Mouse (Mus musculus) heart, postnatal 36 days (tissue): ENCODE measurements around the gene St8sia1. TPM values are rescaled to one million over a fixed set of nuclear protein-coding genes. Genes with fewer than 3 reads are reported as not detected.

ENCODE experiments used
- DNase-seq, 2 experiments: peaks; one replicate each; pipeline ENCODE4 v3.0.0; 2021 to 2022
- intact Hi-C: fragments of 180-260 bp; cut with DNase I; formaldehyde crosslinking; loops from one replicate; pipeline ENCODE4 v1.15.1; 2025
- total RNA-seq, 2 experiments: library from RNA; stranded (reverse); gene quantifications; 2 replicates each; pipeline ENCODE4 v1.2.3; 2021

Gene St8sia1
- total RNA-seq, 2 experiments from 2014 or later: 0.11 to 0.39 TPM

GRCm38 (mm10) chr6:142798837-142799236, 165.4 kb downstream of the St8sia1 start:
- intact Hi-C loops: no loop called here
- DNase-seq: no peak

- DNase-seq: no peak
- intact Hi-C loops: no loop called here
Measured at GRCm38 (mm10) chr6:142797996-142798395, 166.3 kb downstream of the St8sia1 start.

- intact Hi-C loops: no loop called here
- no peak for DNase-seq
Measured at GRCm38 (mm10) chr6:142795655-142796441, 168.4 kb downstream of the St8sia1 start.

GRCm38 (mm10) chr6:142795087-142795486, 169.2 kb downstream of the St8sia1 start:
- intact Hi-C loops: no loop called here
- no peak for DNase-seq

- intact Hi-C loops: no loop called here
- DNase-seq: no peak
Measured at GRCm38 (mm10) chr6:142793468-142793867, 170.8 kb downstream of the St8sia1 start.

GRCm38 (mm10) chr6:142792241-142792968, 171.8 kb downstream of the St8sia1 start:
- DNase-seq: no peak
- intact Hi-C loops: no loop called here

GRCm38 (mm10) chr6:142789736-142790135, 174.5 kb downstream of the St8sia1 start:
- intact Hi-C loops: no loop called here
- DNase-seq: no peak

GRCm38 (mm10) chr6:142788042-142788987, 175.9 kb downstream of the St8sia1 start:
- no peak for DNase-seq
- intact Hi-C loops: no loop called here

GRCm38 (mm10) chr6:142786106-142786505, 178.1 kb downstream of the St8sia1 start:
- intact Hi-C loops: no loop called here
- DNase-seq: no peak

- DNase-seq: peak; percentile 48 to 57
- intact Hi-C loops: no loop called here
Measured at GRCm38 (mm10) chr6:142785343-142785742, 178.9 kb downstream of the St8sia1 start.

- no peak for DNase-seq
- intact Hi-C loops: loop anchor here (2.0 kb wide), 1 partner anchor 184 kb away; the partner anchor contains the start of gene St8sia1
Measured at GRCm38 (mm10) chr6:142781286-142781685, 183.0 kb downstream of the St8sia1 start.

GRCm38 (mm10) chr6:142780574-142781033, 183.6 kb downstream of the St8sia1 start:
- intact Hi-C loops: loop anchor here (2.0 kb wide), 1 partner anchor 184 kb away; the partner anchor contains the start of gene St8sia1
- DNase-seq: no peak

- intact Hi-C loops: loop anchor here (1.0 to 10.0 kb wide), 3 partner anchors 34 to 395 kb away; partner anchors contain the start of gene St8sia1
- DNase-seq: no peak
Measured at GRCm38 (mm10) chr6:142779812-142780573, 184.3 kb downstream of the St8sia1 start.

- peak in 1 of 2 experiments; percentile 21 for DNase-seq
- intact Hi-C loops: loop anchor here (1.0 to 10.0 kb wide), 2 partner anchors 35 to 396 kb away; no protein-coding TSS in a partner anchor
Measured at GRCm38 (mm10) chr6:142779045-142779811, 185.0 kb downstream of the St8sia1 start.

GRCm38 (mm10) chr6:142776935-142777334, 187.3 kb downstream of the St8sia1 start:
- intact Hi-C loops: loop anchor here (10.0 kb wide), 1 partner anchor 398 kb away; no protein-coding TSS in a partner anchor
- DNase-seq: no peak

GRCm38 (mm10) chr6:142773566-142773965, 190.7 kb downstream of the St8sia1 start:
- intact Hi-C loops: loop anchor here (10.0 kb wide), 1 partner anchor 401 kb away; no protein-coding TSS in a partner anchor
- DNase-seq: no peak

- intact Hi-C loops: loop anchor here (10.0 kb wide), 1 partner anchor 403 kb away; no protein-coding TSS in a partner anchor
- no peak for DNase-seq
Measured at GRCm38 (mm10) chr6:142771643-142772042, 192.6 kb downstream of the St8sia1 start.
